Mouse (Mus musculus) small intestine, adult 2 months (tissue): ENCODE measurements at regions not wholly inside any gene's neighbourhood (a gene's known extent, or its start where the extent isn't known, plus 50 kb on each side); places are given as distances from the start of the nearest gene placed in this dataset.

Experiments used
- CTCF ChIP-seq: fragments of 200-500 bp; IDR thresholded peaks from 2 replicates; pipeline ENCODE4 v1.5.1; 2012; ENCODE audit warnings: low read depth, mild to moderate bottlenecking, control low read depth, inconsistent platforms, low read length, moderate library complexity, mixed read lengths; ENCODE audit not compliant: insufficient replicate concordance, insufficient read length; ENCODE audit errors: extremely low read depth
- POLR2A ChIP-seq: fragments of 200-500 bp; IDR thresholded peaks from 2 replicates; pipeline ENCODE4 v1.6.1; 2012; ENCODE audit warnings: low read depth, mild to moderate bottlenecking, control low read depth, inconsistent platforms, low read length, moderate library complexity

DNA sequence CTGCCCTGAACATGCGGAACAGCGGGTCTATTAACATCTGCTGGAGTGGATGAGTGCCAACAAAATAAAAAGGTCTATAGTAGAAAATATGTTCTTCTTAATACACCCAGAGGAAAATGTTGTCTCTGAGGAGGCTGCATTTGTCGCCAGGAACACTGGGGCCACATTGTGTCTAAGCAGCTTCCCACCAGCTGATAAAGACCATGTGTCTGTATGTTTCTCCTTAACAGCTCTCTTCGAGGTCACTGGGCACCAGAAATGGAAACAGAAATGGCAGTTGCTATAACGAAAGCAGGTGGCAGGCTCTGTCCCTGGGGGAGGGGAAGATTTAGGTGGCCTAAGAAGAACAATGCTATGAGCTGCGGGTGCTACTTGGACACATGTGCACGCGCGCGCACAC lies 159.4 kb downstream of the Ly86 start:
- no peak for TF ChIP-seq CTCF
- TF ChIP-seq POLR2A, result no peak
